Mouse (Mus musculus) adrenal gland (tissue): ENCODE measurements at regions not wholly inside any gene's neighbourhood (a gene's known extent, or its start where the extent isn't known, plus 50 kb on each side); places are given as distances from the start of the nearest gene placed in this dataset.

Source experiments
- intact Hi-C: fragments of 180-260 bp; cut with DNase I; formaldehyde crosslinking; loops from one replicate; pipeline ENCODE4 v1.15.1; 2025

DNA sequence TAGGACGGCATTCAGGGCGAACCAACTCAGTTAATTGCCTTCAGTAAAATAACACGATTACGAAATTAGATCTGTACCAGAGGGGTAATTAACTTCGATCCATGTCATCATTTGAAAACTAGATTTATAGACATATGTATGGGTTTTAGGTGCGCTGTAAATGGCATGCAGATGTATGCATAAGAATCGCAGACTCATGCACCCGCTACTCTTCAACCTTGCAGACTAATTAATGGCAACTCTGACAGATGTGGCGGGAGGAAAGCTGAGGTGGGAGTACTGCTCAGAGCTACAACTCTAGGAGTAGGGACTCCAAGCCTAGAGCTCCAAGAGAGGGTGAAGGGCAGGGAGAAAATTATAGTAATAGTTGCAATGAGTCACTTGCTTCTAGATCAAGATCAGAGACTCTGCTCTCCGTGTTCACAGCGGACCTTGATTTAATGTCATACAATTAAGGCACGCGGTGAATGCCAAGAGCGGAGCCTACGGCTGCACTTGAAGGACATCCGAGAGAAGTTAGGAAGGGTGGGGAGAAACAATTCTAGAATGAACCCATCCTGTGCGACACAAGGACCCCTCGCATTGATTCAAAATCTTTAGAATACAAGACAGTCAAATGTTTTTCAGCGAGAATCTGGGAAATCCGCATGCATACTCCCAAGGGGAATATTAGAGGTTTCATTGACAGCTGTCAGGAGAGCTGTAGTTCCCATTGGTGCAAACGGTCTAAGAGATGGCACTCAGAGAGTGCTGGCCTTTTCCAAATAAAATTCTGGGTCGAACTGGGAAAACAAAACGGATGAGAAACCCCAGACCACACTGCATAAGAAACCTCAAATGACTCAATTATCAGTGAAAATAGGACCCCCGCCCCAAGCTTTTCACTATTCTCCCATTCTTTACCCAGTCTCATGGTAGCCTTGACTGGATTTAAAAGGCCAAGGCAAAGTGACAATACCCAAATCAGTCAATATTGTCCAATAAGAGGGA is 152.6 kb upstream of the Cypt12 start:
- intact Hi-C loops = loop anchor here (10.0 kb wide), 1 partner anchor 981 kb away; no protein-coding TSS in a partner anchor

DNA sequence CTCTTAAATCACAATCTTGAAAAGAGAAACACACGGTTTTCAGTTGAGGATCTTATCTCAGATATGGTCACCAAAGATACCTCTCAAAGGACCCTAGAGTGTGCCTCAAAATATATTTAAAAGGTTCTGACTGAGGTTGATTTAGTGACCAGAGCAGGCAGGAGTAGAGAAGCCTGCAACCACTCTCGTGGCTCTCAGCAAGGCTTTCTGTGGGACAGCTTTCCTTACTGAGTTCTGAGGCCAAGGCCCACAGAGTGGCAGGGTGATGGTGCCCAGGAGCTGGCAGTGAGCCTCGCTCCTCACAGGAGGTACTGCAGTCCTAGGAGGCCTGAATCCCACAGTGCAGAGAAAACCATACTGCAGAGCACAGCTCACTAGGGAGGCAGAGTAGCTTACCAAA is 151.4 kb upstream of the Cypt12 start:
- intact Hi-C loops = loop anchor here (10.0 kb wide), 1 partner anchor 982 kb away; no protein-coding TSS in a partner anchor

DNA sequence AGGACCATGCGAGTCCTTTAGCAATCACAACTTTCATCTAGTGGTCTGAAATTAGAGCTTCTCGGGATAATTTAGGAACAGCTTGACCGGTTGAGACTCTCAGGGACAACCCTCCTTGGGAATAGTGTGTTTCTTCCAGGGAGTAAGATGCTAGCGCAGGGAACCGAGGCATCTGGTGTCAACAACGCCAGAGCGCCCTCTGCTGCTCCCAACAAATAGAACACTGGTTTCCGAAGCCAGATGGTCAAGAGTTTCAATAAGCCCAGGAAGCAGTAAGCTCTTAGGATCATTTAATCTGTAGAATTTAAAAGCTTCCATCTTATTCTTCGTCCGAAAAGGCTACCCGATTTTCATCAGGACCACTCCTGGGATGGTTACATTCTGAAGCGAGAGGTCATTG is 149.8 kb upstream of the Cypt12 start:
- intact Hi-C loops = loop anchor here (10.0 kb wide), 1 partner anchor 984 kb away; no protein-coding TSS in a partner anchor

DNA sequence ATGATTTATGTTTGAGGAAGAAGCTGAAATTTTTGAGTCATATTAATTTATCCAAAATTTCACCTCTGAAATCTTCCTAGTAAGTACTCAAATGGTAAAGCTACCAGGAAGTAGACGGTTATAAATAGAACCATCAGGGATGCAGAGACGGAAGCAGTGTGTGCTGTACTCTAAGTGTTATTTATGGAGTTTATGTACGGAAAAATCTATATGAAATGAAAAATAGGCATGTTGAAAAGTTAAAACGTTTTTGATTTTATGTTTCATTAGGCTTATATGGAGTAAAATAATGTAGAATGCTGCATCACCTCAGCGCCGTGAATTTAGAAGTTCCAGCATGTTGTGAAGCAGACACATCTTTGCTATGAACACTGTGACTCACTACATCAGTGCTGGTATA is 149.1 kb upstream of the Cypt12 start:
- intact Hi-C loops = loop anchor here (10.0 kb wide), 1 partner anchor 984 kb away; no protein-coding TSS in a partner anchor

DNA sequence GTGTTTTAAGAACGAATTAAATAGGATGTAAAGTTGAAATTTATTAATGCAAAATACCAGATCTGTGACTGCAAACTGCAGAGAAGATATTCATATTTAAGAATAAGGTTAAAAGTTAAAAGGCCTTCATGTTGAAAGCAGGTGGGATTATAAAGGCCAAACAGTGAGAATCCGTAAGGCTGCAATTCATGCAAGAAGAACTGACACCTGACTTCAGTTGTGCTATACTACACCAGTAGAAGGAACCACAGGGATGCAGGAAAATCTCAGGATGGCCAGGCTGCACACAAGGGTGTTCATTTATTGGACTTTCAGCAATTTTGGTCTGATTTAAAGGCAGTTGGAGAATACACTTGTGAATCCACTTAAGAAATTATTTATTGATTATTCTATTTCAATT is 147.4 kb upstream of the Cypt12 start:
- intact Hi-C loops = no loop called here

DNA sequence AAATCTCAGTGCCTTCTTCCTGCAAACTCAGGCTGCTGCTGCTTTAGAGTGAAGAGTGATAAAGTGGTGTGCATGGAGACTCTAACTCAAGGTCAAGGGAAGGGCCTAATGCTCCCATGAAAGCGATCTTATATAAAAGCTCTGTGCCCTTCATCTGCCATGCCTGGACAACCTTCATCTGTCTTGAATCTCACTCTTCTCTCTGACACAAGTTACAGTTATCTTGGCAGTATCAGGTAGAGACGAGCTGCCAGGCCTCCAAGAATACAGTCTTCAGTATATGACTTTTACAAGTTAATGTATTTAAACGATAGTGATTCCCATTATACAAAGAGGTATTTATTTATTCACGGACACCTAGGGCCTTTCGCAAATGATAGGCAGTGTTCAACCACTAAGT is 146.7 kb upstream of the Cypt12 start:
- intact Hi-C loops = no loop called here

DNA sequence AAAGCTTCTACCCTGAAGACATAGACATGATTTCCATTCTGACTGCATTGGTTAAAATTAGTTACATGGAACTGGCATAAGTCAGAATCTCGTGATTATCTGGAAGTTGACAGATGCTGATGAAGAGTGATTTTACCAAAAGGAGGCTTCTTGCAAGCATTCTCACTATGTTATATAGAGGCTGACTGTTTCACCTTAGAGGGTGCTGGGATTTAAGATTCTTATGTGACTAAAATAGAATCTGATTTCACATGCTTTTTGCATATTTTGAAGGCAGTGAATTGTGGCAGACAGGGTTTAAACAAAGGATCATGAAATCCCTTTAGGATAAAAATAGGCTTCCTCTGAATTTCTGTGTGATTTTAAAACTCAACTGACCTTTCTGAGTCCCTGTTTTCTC is 143.0 kb upstream of the Cypt12 start:
- intact Hi-C loops = no loop called here

DNA sequence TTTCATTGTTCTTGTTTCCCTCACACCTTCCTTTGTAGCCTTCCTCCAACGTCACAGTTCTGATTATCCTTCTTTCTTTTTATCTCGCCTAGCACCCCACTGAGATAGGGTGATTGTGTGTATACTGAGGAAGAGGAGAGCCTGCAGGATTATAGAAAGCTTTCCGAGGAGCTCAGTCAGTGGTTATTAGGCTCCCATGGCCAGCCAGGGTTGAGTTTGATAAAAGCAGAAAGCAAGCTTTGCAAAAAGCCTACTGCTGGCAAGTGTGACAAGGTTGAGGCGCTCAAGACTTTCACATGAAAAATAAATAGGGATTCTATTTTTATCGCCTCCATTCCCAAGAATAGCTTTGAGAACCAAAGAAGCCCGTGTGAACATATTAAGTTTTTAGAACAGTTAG is 136.9 kb upstream of the Cypt12 start:
- intact Hi-C loops = no loop called here

DNA sequence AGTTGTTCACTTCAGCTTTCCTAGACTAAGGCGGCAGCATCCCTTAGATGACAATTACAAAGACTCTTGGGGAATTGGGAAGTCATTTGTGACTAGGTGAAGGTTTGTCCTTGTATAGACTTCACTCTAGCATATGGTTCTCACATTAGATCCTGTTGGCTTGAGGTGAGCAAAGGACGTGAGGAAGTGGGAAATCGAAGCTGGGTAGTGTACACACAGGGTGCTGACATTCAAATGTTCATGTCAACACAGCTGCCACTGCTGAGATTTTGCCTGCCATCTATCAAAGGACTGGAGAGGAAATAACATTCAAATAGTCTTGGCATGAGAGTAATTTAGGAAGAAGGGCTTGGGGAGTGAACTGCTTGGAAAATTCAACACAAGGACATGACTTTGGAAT is 124.0 kb upstream of the Cypt12 start:
- intact Hi-C loops = loop anchor here (2.0 to 5.0 kb wide), 2 partner anchors 1361 to 1512 kb away; no protein-coding TSS in a partner anchor

DNA sequence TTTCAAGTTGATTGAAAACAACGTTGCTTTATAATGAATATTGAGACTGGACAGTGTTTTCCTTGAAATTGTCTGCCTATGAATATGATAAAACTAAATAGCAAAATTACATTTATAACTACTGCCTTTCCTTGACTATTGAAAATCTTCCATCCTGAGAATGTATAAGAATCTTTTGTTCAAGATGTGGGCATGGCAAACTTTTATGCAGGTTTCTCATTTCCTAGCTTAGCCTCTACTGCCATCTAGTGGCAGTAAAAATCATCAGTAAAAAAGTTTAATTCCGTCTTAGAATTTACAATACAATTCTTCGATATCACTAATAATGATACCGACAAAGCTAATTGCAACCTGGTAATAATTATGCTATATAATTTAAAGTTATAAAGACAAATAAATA is 123.5 kb upstream of the Cypt12 start:
- intact Hi-C loops = loop anchor here (2.0 to 5.0 kb wide), 2 partner anchors 1362 to 1512 kb away; no protein-coding TSS in a partner anchor

DNA sequence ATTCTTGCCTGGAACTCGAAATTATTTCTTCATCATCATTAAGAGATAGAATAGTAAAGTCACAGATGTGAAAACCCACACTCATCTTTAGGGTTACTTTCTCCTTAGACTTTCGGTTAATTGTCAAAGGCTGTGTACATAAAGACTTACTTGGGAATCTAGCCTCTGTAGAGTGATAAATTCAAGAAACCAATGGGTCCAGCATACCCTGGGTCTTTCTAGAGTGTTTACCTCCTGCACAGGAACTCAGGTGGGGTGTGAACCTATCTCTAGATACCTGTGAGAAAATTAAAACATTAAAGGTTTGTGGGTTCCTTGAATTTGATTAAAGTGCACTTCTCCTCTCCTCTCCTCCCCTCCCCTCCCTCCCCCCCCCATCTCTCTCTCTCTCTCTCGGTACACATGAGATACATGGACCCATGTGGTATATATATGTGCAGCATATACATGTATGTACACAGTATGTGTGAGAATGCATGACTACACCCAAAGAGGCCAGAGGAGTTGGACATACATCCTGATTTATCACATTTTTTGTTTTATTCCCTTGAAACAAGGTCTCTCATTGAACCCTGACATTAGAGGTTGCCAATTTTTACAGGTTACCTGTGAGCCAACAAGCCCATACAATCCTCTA is 122.8 kb upstream of the Cypt12 start:
- intact Hi-C loops = loop anchor here (2.0 kb wide), 1 partner anchor 1363 kb away; no protein-coding TSS in a partner anchor

DNA sequence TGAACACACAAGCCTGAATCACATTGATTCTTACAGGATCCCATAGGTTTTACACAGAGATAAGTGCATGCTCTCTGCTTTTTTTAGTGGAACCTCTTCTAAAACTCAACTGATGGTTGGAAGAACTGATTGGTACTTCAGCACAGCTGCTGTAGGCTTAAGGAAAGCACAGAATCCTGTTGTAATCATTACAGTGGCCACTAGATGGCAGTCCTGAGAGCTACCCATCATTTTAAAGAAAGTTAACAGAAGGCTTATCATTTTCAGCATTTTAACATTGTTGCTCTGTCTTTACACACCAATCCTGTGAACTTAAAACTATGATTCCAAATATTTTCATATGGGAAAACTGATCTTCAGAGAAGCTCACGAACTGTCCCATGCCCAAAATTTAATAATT is 113.5 kb upstream of the Cypt12 start:
- intact Hi-C loops = loop anchor here (5.0 kb wide), 1 partner anchor 1228 kb away; no protein-coding TSS in a partner anchor

DNA sequence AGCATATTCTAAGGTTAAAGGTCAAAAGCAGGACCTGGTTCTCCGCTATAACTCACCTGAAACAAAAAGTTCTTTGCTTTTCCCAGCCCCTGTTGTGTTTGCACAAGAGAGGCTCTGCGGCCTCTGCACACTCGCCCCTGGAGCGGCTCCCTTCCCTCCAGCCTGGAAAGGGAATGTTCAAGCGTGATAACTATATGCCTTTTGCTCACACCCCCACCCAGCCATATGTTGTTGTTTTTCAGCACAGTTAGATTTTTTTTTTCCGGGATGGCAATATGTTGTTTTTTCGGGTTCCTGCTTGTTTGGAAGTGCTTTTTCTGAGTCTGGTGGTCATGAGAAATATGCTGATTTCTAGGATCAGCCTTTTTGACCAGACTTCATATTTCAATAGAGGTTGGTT is 100.6 kb upstream of the Cypt12 start:
- intact Hi-C loops = no loop called here

DNA sequence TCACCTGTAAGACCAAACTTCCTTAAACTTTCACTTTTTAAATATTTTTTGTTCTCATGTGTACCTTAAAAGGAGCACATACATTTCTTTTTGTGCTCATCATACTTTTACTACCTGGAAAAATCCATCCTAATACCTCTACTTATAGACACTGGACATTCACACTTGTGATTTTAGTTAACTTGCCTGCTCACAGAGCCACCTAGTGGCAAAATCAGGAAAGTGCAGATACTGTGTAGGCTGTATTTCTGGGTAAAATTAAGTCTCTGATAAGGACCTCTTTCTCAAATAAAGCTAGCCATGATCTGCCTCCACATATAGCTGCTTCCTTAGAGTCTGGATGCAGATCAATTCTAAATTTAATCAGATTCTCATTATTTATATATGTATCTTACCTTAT is 100.0 kb upstream of the Cypt12 start:
- intact Hi-C loops = no loop called here

DNA sequence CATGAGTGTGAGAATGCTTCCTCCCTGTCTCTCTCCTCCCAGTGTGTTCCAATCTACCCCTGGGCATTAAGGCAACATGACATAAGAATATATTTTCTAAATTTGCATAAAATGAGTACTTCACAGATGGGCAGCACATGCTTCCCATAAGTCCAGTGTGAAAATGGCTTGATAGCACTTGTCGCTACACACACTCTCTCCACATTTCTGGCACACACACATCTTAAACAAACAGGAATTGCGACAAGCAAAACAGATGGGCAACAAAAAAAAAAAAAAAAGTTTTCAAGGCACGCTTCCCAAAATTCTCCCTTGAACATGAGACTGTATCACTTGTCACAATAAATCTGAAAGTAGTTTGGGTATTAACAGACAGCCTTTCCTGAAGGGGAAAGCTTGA is 85.8 kb upstream of the Cypt12 start:
- intact Hi-C loops = no loop called here

DNA sequence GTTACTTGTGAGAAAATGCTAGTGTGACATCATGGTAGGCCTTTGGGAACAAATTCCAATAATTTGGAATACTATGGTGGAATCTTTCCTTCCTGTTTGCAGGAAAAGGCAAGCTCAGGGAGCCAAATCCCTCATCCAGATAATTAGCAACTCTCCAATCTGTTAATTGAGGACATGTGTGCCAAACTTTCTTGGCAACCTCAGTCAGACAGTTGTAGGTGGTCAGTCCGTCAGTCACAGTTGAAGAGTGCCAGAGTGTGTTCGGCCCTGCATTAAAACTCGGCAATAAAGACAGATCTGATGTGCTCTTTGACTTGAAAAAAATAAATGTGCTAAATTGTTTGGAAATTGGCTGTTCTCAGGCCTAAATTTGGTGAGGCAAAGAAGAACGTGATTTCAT is 83.1 kb upstream of the Cypt12 start:
- intact Hi-C loops = no loop called here

DNA sequence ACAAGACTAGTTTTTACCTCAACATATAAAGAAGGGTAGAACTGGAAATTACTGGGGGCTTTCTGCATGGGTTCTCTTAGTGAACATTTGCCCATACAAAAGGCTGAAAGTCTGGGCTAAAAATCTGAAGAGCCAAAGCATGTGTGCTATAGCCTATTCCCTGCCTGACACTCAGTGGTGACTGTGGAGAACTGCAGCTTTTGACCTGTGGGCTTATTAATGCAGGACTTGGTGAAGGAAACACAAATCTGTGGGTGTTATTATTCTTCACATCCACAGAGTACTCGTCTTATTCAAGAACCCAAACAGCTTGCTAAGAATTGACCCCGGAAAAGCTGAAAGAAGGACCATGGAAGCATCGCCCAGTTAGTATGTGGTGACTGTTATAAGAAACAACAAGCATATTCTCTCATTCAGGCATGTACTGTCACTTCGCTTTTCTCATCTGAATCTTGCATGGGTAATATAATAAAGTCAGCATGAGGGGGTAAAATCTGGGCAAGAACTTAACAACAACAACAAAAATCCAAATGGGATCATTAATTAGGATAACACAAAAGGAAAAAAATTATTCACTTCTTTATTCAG is 77.2 kb upstream of the Cypt12 start:
- intact Hi-C loops = no loop called here

DNA sequence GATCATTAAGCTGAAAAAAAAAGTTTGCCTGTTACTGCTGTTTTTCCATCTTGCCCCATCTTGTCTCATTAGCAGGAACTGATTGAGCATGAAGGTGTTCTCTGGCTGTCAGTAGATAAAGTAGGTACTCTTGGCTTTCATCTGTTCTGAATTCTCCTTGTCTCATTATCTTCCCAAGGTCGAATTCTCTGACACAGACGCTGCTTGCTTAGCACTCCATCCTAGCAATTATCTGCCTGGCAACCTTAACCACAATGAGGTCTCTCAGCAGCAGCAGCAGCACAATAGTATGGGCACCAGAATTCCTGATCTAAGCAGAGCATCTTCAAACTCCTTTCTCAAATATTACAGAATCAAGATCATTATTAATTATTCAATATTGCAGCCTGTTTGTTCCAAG is 52.3 kb upstream of the Cypt12 start:
- intact Hi-C loops = no loop called here

DNA sequence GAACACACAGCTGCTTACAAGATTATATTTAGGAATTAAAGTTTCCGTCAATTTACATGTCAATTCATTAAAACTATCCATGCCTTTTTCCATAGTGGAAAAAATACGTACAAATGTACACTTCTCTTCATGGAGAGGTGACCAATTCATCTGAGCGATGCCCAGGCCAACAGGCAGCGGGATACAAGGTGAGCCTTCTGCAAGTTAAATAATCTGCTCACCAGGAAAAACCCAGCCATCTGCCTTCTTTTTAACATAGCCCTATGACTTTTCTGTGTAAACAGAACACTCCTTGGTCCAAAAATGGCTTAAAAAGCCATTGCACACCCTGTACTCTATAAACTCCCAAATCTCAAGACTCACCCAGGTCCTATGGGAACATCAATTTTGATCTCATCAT is 51.5 kb upstream of the Cypt12 start:
- intact Hi-C loops = no loop called here
